Mouse (Mus musculus): ENCODE data around the gene Zfp277. TPM values are rescaled to one million over a fixed set of nuclear protein-coding genes. Genes with fewer than 3 reads are reported as not detected.

The Zfp277 gene
- polyA plus RNA-seq, 1 experiment from 2014 or later: 30.5 TPM

DNA sequence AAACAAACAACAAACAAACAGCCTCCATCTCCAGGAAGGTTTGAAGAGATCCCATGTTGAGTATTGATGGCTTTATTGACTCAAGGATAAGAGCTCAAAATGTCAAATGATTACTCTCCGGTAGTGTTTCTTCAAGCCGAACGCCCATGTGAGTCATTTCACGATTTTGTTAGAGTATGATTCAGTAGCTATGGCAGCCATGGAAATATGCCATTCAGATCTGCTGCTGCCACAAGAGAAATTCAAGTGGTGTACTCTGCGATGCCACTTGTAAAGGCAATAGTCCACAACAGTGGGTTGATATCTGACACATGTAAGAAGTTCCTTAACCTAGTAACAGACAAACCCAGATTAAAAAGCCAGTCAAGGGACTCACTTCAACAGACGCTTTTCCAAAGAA is 62.0 kb downstream of the Zfp277 start:
- ATAC-seq: no peak
- H3K4me3 ChIP-seq (replicated peaks; ENCODE audit: low read length): no peak overlapping the region
- H3K9ac ChIP-seq (replicated peaks; ENCODE audit: low read depth, low read length): no peak overlapping the region
- H3K36me3 ChIP-seq (ENCODE audit: control insufficient read depth, insufficient read depth): no peaks in the 10 kb centered on the region
- H3K9me3 ChIP-seq (ENCODE audit: control insufficient read depth, low read length): no peaks in the 10 kb centered on the region
- 92% methylated on average over 6 of the region's 6 CpGs for WGBS
- no peak overlapping the region for H3K4me2 ChIP-seq (ENCODE audit: low read length)
- peaks cover 13% of the 10 kb centered on the region for H3K4me1 ChIP-seq (replicated peaks; ENCODE audit: control insufficient read depth, insufficient read depth, low read length)
- H3K27me3 ChIP-seq (replicated peaks; ENCODE audit: control insufficient read depth, insufficient read depth, low read length): no peaks in the 10 kb centered on the region
- H3K27ac ChIP-seq (ENCODE audit: low read length): no peak overlapping the region

DNA sequence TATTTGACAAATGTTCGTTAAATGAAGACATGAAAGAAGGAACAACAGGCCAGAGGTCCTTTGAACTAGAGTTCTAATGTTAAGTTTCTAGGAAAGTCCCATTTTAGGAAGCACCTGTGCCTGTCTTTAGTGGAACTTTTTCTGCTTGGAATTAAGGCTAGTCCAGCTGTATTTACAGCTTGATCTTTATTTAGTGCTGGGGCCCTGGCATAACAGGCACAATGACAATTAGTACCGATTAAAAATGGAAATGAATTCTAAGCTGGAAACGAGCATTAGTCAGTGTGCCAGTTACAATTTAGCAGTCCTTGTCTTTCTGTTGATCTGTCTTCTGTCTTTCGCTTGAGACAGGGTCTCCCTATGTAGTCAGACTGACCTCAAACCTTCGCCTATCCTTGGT is 63.2 kb downstream of the Zfp277 start:
- no peak overlapping the region for H3K9ac ChIP-seq (replicated peaks; ENCODE audit: low read depth, low read length)
- 47% methylated on average over 5 of the region's 5 CpGs for WGBS
- 0 out of 2 replicates have a peak, but pooled peaks have one; percentile 41 for ATAC-seq
- H3K36me3 ChIP-seq (ENCODE audit: control insufficient read depth, insufficient read depth): no peaks in the 10 kb centered on the region
- H3K27ac ChIP-seq (ENCODE audit: low read length): no peak overlapping the region
- H3K4me1 ChIP-seq (replicated peaks; ENCODE audit: control insufficient read depth, insufficient read depth, low read length): peaks cover 13% of the 10 kb centered on the region
- no peaks in the 10 kb centered on the region for H3K27me3 ChIP-seq (replicated peaks; ENCODE audit: control insufficient read depth, insufficient read depth, low read length)
- H3K4me3 ChIP-seq (replicated peaks; ENCODE audit: low read length): no peak overlapping the region
- no peak overlapping the region for H3K4me2 ChIP-seq (ENCODE audit: low read length)
- no peaks in the 10 kb centered on the region for H3K9me3 ChIP-seq (ENCODE audit: control insufficient read depth, low read length)

DNA sequence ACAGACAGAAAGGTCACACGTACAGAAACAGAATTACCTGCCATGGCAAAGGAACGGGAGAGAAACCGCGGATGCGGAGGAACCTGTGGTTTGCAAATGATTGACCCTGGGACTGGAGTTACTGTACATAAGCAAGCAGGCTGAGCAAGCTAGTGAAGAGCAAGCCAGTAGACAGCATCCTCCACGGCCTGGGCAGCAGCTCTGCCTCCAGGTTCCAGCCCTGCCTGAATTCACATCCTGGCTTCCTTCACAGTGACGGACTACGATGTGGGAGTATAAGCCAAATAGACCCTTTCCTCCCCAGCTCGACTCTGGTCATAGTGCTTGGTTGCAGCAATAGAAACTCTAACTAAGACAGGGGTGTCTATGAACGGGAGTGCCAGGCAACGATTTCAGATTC is 63.9 kb downstream of the Zfp277 start:
- 90% methylated on average over 11 of the region's 11 CpGs for WGBS
- Histone ChIP-seq H3K9me3 (ENCODE audit: control insufficient read depth, low read length) (no peaks in the 10 kb centered on the region), H3K4me2 (ENCODE audit: low read length) (no peak overlapping the region), H3K27ac (ENCODE audit: low read length) (no peak overlapping the region), H3K4me1 (replicated peaks; ENCODE audit: control insufficient read depth, insufficient read depth, low read length) (peaks cover 13% of the 10 kb centered on the region), H3K27me3 (replicated peaks; ENCODE audit: control insufficient read depth, insufficient read depth, low read length) (no peaks in the 10 kb centered on the region), H3K4me3 (replicated peaks; ENCODE audit: low read length) (no peak overlapping the region), H3K36me3 (ENCODE audit: control insufficient read depth, insufficient read depth) (no peaks in the 10 kb centered on the region), H3K9ac (replicated peaks; ENCODE audit: low read depth, low read length) (no peak overlapping the region)
- ATAC-seq: no peak

DNA sequence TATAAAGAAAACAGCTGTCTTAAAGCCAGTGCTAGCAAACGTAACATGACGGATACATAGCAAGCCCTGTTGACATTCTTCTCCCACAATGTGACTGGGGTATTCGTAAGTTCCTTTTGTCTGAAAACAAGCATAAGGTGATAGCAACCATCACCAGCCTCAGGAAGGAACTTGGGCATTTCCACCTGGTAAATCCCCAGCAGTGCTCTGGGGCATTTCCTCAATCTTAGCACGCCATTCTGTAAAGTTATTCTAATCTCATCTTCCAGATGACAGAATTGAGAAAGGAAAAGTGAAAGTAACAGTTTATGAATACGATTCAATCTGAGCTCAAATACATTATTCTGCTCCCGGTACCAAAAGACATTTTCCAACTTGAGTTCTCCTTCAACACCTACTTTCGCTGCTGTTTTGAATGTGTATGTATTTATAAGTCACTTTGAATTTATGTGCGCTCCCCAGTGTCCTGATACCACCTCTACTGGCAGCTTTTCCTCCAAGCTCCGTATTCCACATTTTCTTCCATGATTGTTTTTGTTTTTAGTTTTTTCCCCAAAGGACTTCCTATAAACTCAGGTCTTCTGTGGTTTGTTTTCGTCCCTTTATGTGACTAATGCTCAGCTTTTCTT is 64.4 kb downstream of the Zfp277 start:
- no peaks in the 10 kb centered on the region for H3K27me3 ChIP-seq (replicated peaks; ENCODE audit: control insufficient read depth, insufficient read depth, low read length)
- H3K36me3 ChIP-seq (ENCODE audit: control insufficient read depth, insufficient read depth): no peaks in the 10 kb centered on the region
- no peak overlapping the region for H3K4me3 ChIP-seq (replicated peaks; ENCODE audit: low read length)
- H3K4me2 ChIP-seq (ENCODE audit: low read length): no peak overlapping the region
- no peaks in the 10 kb centered on the region for H3K9me3 ChIP-seq (ENCODE audit: control insufficient read depth, low read length)
- WGBS: 93% methylated on average over 10 of the region's 10 CpGs
- no peak overlapping the region for H3K27ac ChIP-seq (ENCODE audit: low read length)
- peaks cover 13% of the 10 kb centered on the region for H3K4me1 ChIP-seq (replicated peaks; ENCODE audit: control insufficient read depth, insufficient read depth, low read length)
- no peak for ATAC-seq
- no peak overlapping the region for H3K9ac ChIP-seq (replicated peaks; ENCODE audit: low read depth, low read length)

DNA sequence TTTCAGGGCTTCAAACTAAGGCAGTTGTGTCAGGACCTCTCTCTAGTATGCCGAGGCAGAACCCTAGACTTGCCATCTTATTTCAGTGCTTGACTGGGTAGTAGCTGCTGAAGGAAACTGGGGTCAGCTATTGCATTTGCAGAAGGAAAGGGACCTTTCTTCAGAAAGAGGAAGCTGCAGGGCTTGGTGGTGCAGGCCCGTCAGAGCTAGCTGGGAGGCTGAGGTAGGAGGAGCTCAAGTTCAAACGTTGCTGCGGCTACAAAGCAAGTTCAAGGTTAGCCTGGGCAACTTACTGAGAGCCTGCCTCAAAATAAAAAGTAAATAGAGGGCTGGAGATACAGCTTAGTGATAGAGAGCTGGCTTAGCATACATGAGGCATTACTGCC is 66.2 kb downstream of the Zfp277 start:
- H3K27ac ChIP-seq (ENCODE audit: low read length): no peak overlapping the region
- H3K36me3 ChIP-seq (ENCODE audit: control insufficient read depth, insufficient read depth): no peaks in the 10 kb centered on the region
- no peak for ATAC-seq
- H3K4me1 ChIP-seq (replicated peaks; ENCODE audit: control insufficient read depth, insufficient read depth, low read length): peaks cover 13% of the 10 kb centered on the region
- H3K27me3 ChIP-seq (replicated peaks; ENCODE audit: control insufficient read depth, insufficient read depth, low read length): no peaks in the 10 kb centered on the region
- H3K4me2 ChIP-seq (ENCODE audit: low read length): no peak overlapping the region
- no peaks in the 10 kb centered on the region for H3K9me3 ChIP-seq (ENCODE audit: control insufficient read depth, low read length)
- no peak overlapping the region for H3K4me3 ChIP-seq (replicated peaks; ENCODE audit: low read length)
- 89% methylated on average over 4 of the region's 4 CpGs for WGBS
- no peak overlapping the region for H3K9ac ChIP-seq (replicated peaks; ENCODE audit: low read depth, low read length)

DNA sequence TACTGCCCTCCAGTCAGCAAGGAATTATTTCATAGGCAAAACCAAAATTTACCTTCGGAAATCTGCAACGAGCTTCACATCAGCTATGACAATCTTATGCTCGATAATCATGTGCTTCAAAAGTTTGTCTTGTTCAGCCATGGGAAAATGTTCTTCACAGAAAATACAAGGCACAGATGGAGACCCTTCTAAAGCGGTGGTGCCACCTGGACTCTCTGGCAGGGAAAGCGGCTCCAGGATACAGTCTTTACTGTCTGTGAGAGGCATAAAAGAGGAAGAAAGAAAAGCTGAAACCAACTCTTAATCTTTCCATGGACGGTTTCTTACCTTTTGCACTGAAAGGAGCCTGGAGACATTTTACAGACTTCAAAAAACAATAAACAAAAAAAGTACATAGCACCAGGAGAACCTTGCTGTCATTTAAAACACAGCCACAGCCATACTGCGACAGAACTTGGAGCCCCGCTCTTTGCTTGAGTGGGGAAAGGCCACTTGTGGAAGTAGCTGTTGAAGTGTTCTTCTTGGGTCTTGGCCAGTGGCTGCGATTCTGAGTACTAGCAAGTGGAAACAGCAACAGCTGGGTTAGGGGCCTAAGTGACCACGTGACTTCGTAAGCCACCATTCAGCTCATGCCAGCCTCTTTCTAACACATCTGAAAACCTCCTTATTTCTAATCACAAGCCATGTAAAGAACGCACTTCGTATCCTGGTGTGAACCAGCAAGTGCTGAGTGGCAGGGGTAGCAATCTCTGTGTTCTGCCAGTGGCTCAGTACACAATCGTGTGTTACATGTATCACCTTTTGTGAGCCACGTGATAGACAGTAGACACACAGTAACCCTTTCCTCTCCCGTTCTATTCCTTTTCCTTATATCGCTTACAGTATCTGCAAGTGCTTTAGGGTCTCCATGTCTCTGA is 66.8 kb downstream of the Zfp277 start:
- H3K4me3 ChIP-seq (replicated peaks; ENCODE audit: low read length): no peak overlapping the region
- WGBS: 74% methylated on average over 17 of the region's 17 CpGs
- H3K9ac ChIP-seq (replicated peaks; ENCODE audit: low read depth, low read length): no peak overlapping the region
- H3K27me3 ChIP-seq (replicated peaks; ENCODE audit: control insufficient read depth, insufficient read depth, low read length): no peaks in the 10 kb centered on the region
- H3K4me1 ChIP-seq (replicated peaks; ENCODE audit: control insufficient read depth, insufficient read depth, low read length): peaks cover 13% of the 10 kb centered on the region
- ATAC-seq: peak; percentile 89
- no peaks in the 10 kb centered on the region for H3K36me3 ChIP-seq (ENCODE audit: control insufficient read depth, insufficient read depth)
- H3K9me3 ChIP-seq (ENCODE audit: control insufficient read depth, low read length): no peaks in the 10 kb centered on the region
- H3K27ac ChIP-seq (ENCODE audit: low read length): no peak overlapping the region
- no peak overlapping the region for H3K4me2 ChIP-seq (ENCODE audit: low read length)

DNA sequence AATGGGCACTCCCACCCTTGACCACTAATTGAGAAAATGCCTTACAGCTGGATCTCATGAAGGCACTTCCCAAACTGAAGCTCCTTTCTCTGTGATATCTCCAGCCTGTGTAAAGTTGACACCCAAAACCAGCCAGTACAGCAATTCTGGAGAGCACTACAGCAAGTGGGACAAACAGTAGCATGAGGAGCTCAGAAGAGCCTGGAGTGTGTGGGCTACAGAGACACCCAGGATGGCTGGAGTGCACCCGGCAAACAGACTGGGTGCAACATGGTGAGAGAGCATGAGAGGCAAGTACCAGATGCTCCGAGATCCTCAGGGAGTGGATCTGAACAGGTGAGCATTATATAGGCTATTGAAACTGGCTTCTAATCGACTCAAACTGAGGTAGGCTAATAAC is 93.8 kb downstream of the Zfp277 start:
- Histone ChIP-seq H3K27me3 (replicated peaks; ENCODE audit: control insufficient read depth, insufficient read depth, low read length) (no peaks in the 10 kb centered on the region), H3K4me1 (replicated peaks; ENCODE audit: control insufficient read depth, insufficient read depth, low read length) (peaks cover 3% of the 10 kb centered on the region), H3K9me3 (ENCODE audit: control insufficient read depth, low read length) (no peaks in the 10 kb centered on the region), H3K4me3 (replicated peaks; ENCODE audit: low read length) (no peak overlapping the region), H3K36me3 (ENCODE audit: control insufficient read depth, insufficient read depth) (no peaks in the 10 kb centered on the region), H3K9ac (replicated peaks; ENCODE audit: low read depth, low read length) (no peak overlapping the region), H3K27ac (ENCODE audit: low read length) (no peak overlapping the region), H3K4me2 (ENCODE audit: low read length) (no peak overlapping the region)
- 86% methylated on average over 3 of the region's 3 CpGs for WGBS
- ATAC-seq: no peak

DNA sequence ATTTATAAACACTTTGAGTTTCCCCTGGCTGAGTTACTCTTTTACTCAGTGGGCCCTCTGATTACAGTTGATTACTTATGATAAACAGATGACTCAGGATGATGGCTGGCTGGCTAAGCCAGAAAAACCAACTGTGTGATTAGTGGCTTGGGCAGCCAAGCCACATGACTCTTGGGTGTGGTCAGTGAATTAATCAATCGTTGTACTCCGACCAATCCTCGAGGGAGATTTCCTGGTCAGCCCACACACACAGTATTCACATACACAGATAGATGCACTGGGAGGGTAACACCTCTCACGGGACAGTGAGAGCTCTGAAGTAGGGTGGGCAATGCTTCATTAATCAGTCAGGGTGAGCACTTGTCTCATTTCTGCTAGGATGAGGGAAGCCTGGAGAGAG is 97.5 kb downstream of the Zfp277 start:
- Histone ChIP-seq H3K9ac (replicated peaks; ENCODE audit: low read depth, low read length) (no peak overlapping the region), H3K9me3 (ENCODE audit: control insufficient read depth, low read length) (no peaks in the 10 kb centered on the region), H3K36me3 (ENCODE audit: control insufficient read depth, insufficient read depth) (no peaks in the 10 kb centered on the region), H3K4me2 (ENCODE audit: low read length) (no peak overlapping the region), H3K4me3 (replicated peaks; ENCODE audit: low read length) (no peak overlapping the region), H3K27ac (ENCODE audit: low read length) (no peak overlapping the region), H3K4me1 (replicated peaks; ENCODE audit: control insufficient read depth, insufficient read depth, low read length) (peaks cover 3% of the 10 kb centered on the region), H3K27me3 (replicated peaks; ENCODE audit: control insufficient read depth, insufficient read depth, low read length) (no peaks in the 10 kb centered on the region)
- WGBS: 86% methylated on average over 4 of the region's 4 CpGs
- no peak for ATAC-seq

DNA sequence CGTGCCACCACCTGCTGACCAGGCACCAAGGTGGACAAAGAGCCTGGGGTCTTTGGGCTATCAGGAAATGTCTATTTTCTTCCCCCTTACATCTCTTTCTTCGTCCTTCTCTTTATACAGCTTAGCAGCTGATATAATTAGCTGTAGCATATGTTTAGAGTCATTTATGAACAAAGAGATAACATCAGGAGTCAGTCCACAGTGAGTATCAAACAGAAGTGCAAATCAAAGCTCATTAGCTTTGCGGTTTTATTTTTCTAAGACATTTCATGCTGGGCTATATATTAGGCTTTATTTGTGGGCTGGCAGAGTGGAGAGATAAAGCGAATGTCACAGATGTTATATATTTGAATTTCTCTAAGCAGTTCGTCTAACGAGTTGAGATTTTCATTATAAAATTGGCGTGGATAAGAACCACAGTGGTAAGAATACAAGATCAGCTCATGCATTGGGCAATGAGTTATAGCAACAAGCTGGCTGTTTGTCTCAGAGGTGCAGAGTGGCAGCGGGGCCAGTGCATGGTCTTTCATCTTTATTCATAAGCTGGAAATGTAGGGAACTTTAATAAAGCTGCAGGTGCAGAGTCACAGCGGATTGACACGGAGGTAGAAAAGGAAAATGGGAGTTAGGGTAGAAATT is 98.5 kb downstream of the Zfp277 start:
- H3K4me2 ChIP-seq (ENCODE audit: low read length): no peak overlapping the region
- H3K4me3 ChIP-seq (replicated peaks; ENCODE audit: low read length): no peak overlapping the region
- H3K4me1 ChIP-seq (replicated peaks; ENCODE audit: control insufficient read depth, insufficient read depth, low read length): peaks cover 3% of the 10 kb centered on the region
- 27% methylated on average over 10 of the region's 10 CpGs for WGBS
- ATAC-seq: peak; percentile 52; the same call in 1 of the 2 replicates
- H3K27me3 ChIP-seq (replicated peaks; ENCODE audit: control insufficient read depth, insufficient read depth, low read length): no peaks in the 10 kb centered on the region
- H3K36me3 ChIP-seq (ENCODE audit: control insufficient read depth, insufficient read depth): no peaks in the 10 kb centered on the region
- H3K27ac ChIP-seq (ENCODE audit: low read length): no peak overlapping the region
- no peak overlapping the region for H3K9ac ChIP-seq (replicated peaks; ENCODE audit: low read depth, low read length)
- no peaks in the 10 kb centered on the region for H3K9me3 ChIP-seq (ENCODE audit: control insufficient read depth, low read length)

Data from forebrain, embryonic 16.5 days (tissue).